Mouse (Mus musculus) E14TG2a.4 (cell line): ENCODE results near the gene Fgf4.

Source experiments
- CTCF ChIP-seq: conservative IDR thresholded peaks from 2 replicates; pipeline ENCODE4 v1.5.1; 2014; ENCODE audit warnings: low read length
- POU5F1 ChIP-seq: IDR thresholded peaks from 2 replicates; pipeline ENCODE4 v1.6.1; 2014; ENCODE audit warnings: low read length, borderline replicate concordance

DNA sequence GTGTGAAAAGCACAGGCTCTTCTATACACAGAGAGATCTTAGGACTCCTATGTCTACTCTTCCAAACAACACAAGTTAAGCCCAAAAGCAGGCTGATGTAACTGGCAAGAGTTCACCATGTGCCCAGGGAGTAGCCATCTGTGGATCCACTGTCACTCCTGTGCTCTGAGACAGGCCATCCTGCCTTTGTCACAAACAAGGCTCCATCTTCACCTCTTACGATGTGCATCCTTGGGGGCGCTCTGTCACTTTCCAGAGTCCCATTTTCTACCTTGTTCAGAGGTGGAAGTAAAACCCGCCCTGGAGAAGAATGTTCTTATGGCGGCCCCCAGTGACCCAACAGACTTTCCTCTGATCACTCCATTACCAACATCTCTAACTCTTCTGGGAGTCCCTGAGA, 47.5 kb downstream of the Fgf4 start:
- TF ChIP-seq CTCF (no peak), POU5F1 (no peak)
